Mouse (Mus musculus) lung, embryonic 15.5 days (tissue): ENCODE data around the gene Chmp3. TPM values are rescaled to one million over a fixed set of nuclear protein-coding genes. Genes with fewer than 3 reads are reported as not detected.

ENCODE experiments used
- ATAC-seq: fragments of 200-750 bp; cut with Nextera tagmentation; 2 replicates; pipeline ENCODE4 v1.8.0; 2017; ENCODE audit warnings: moderate number of reproducible peaks, borderline replicate concordance; ENCODE audit not compliant: low FRiP score, low TSS enrichment; ENCODE audit errors: extremely low read depth
- H3K27ac ChIP-seq: fragments of 300-500 bp; sonication (generic); 2 replicates; pipeline ENCODE4 v1.5.1; 2015; ENCODE audit warnings: moderate library complexity, mild to moderate bottlenecking, inconsistent platforms
- H3K27me3 ChIP-seq: fragments of 300-500 bp; sonication (generic); 2 replicates; pipeline ENCODE4 v1.6.1; 2015; ENCODE audit warnings: inconsistent platforms
- H3K36me3 ChIP-seq: fragments of 300-500 bp; sonication (generic); 2 replicates; pipeline ENCODE4 v1.6.1; 2015; ENCODE audit warnings: inconsistent platforms
- H3K4me1 ChIP-seq: fragments of 300-500 bp; sonication (generic); 2 replicates; pipeline ENCODE4 v1.6.1; 2015; ENCODE audit warnings: inconsistent platforms
- H3K4me2 ChIP-seq: fragments of 300-500 bp; sonication (generic); 2 replicates; pipeline ENCODE4 v1.6.1; 2015; ENCODE audit warnings: inconsistent platforms, mild to moderate bottlenecking, moderate library complexity
- H3K4me3 ChIP-seq: fragments of 300-500 bp; sonication (generic); 2 replicates; pipeline ENCODE4 v1.5.1; 2015; ENCODE audit warnings: mild to moderate bottlenecking, inconsistent platforms
- H3K9ac ChIP-seq: fragments of 300-500 bp; sonication (generic); 2 replicates; pipeline ENCODE4 v1.6.1; 2015; ENCODE audit warnings: inconsistent platforms
- H3K9me3 ChIP-seq: fragments of 300-500 bp; sonication (generic); 2 replicates; pipeline ENCODE4 v1.6.1; 2016; ENCODE audit warnings: inconsistent platforms
- WGBS: fragments of 180-500 bp; shearing (Covaris S2); methylation state at CpG from one replicate; pipeline ENCODE4 v1.1.7; 2015; 5-methylcytosine and 5-hydroxymethylcytosine counted together
- polyA plus RNA-seq: library from polyadenylated mRNA; unstranded; fragments of >200 nt; fragmentation: Nextera tagmentation; extraction: Ambion mirVana; gene quantifications from 2 replicates; pipeline ENCODE4 v1.2.1, GENCODE M21; 2015

Chmp3 gene
- polyA plus RNA-seq, 1 experiment from 2014 or later, result 65.7 TPM

- no peaks in the 10 kb centered on the region for H3K4me1 ChIP-seq
- H3K9me3 ChIP-seq, result no peaks in the 10 kb centered on the region
- ATAC-seq, result no peak
- no peak overlapping the region for H3K4me3 ChIP-seq
- H3K27me3 ChIP-seq, result no peaks in the 10 kb centered on the region
- no peak overlapping the region for H3K9ac ChIP-seq
- H3K36me3 ChIP-seq, result peaks cover 75% of the 10 kb centered on the region
- H3K4me2 ChIP-seq, result no peak overlapping the region
- H3K27ac ChIP-seq, result no peak overlapping the region
These were observed 69.6 kb downstream of the Chmp3 start for GRCm38 (mm10) chr6:71613225-71613624.

GRCm38 (mm10) chr6:71616959-71617358 is 73.4 kb downstream of the Chmp3 start:
- H3K4me2 ChIP-seq, result no peak overlapping the region
- no peak overlapping the region for H3K27ac ChIP-seq
- no peaks in the 10 kb centered on the region for H3K4me1 ChIP-seq
- no peaks in the 10 kb centered on the region for H3K9me3 ChIP-seq
- no peak for ATAC-seq
- WGBS, result 70% methylated on average over 5 of the region's 5 CpGs
- H3K4me3 ChIP-seq, result no peak overlapping the region
- H3K9ac ChIP-seq, result no peak overlapping the region
- peaks cover 64% of the 10 kb centered on the region for H3K36me3 ChIP-seq
- no peaks in the 10 kb centered on the region for H3K27me3 ChIP-seq

- H3K27me3 ChIP-seq, result no peaks in the 10 kb centered on the region
- H3K27ac ChIP-seq, result no peak overlapping the region
- H3K36me3 ChIP-seq, result peaks cover 69% of the 10 kb centered on the region
- no peak for ATAC-seq
- H3K4me2 ChIP-seq, result no peak overlapping the region
- WGBS, result 87% methylated on average over 5 of the region's 5 CpGs
- H3K9me3 ChIP-seq, result no peaks in the 10 kb centered on the region
- H3K4me1 ChIP-seq, result no peaks in the 10 kb centered on the region
- no peak overlapping the region for H3K9ac ChIP-seq
- no peak overlapping the region for H3K4me3 ChIP-seq
These were observed 78.0 kb downstream of the Chmp3 start for GRCm38 (mm10) chr6:71621551-71621950.

GRCm38 (mm10) chr6:71621981-71622380 is 78.4 kb downstream of the Chmp3 start:
- 70% methylated on average over 5 of the region's 5 CpGs for WGBS
- no peak overlapping the region for H3K9ac ChIP-seq
- no peak for ATAC-seq
- no peaks in the 10 kb centered on the region for H3K27me3 ChIP-seq
- peaks cover 69% of the 10 kb centered on the region for H3K36me3 ChIP-seq
- no peaks in the 10 kb centered on the region for H3K9me3 ChIP-seq
- no peak overlapping the region for H3K4me3 ChIP-seq
- H3K4me1 ChIP-seq, result no peaks in the 10 kb centered on the region
- no peak overlapping the region for H3K27ac ChIP-seq
- no peak overlapping the region for H3K4me2 ChIP-seq

GRCm38 (mm10) chr6:71624723-71625122 is 81.1 kb downstream of the Chmp3 start:
- Histone ChIP-seq H3K27ac (no peak overlapping the region), H3K9me3 (no peaks in the 10 kb centered on the region), H3K27me3 (no peaks in the 10 kb centered on the region), H3K9ac (no peak overlapping the region), H3K4me3 (no peak overlapping the region), H3K36me3 (peaks cover 63% of the 10 kb centered on the region), H3K4me1 (peaks cover 3% of the 10 kb centered on the region; the same call in 1 of the 2 replicates), H3K4me2 (no peak overlapping the region)
- ATAC-seq, result no peak

- H3K27me3 ChIP-seq, result no peaks in the 10 kb centered on the region
- peaks cover 54% of the 10 kb centered on the region for H3K36me3 ChIP-seq
- no peak overlapping the region for H3K9ac ChIP-seq
- peaks cover 13% of the 10 kb centered on the region for H3K4me1 ChIP-seq
- 86% methylated on average over 2 of the region's 2 CpGs for WGBS
- no peak overlapping the region for H3K4me2 ChIP-seq
- no peaks in the 10 kb centered on the region for H3K9me3 ChIP-seq
- ATAC-seq, result no peak
- H3K27ac ChIP-seq, result no peak overlapping the region
- H3K4me3 ChIP-seq, result no peak overlapping the region
These were observed 82.4 kb downstream of the Chmp3 start for GRCm38 (mm10) chr6:71625984-71626383.

GRCm38 (mm10) chr6:71627325-71627724 is 83.7 kb downstream of the Chmp3 start:
- no peak for ATAC-seq
- H3K4me1 ChIP-seq, result peaks cover 20% of the 10 kb centered on the region
- no peak overlapping the region for H3K4me3 ChIP-seq
- no peaks in the 10 kb centered on the region for H3K9me3 ChIP-seq
- H3K27ac ChIP-seq, result no peak overlapping the region
- H3K27me3 ChIP-seq, result no peaks in the 10 kb centered on the region
- H3K9ac ChIP-seq, result no peak overlapping the region
- peaks cover 51% of the 10 kb centered on the region for H3K36me3 ChIP-seq
- no peak overlapping the region for H3K4me2 ChIP-seq

GRCm38 (mm10) chr6:71631196-71631595 is 87.6 kb downstream of the Chmp3 start:
- Histone ChIP-seq H3K27me3 (no peaks in the 10 kb centered on the region), H3K4me3 (peak overlapping the region; percentile 90), H3K4me2 (peak overlapping the region; percentile 64), H3K27ac (no peak overlapping the region), H3K9me3 (no peaks in the 10 kb centered on the region), H3K36me3 (peaks cover 19% of the 10 kb centered on the region), H3K4me1 (peaks cover 20% of the 10 kb centered on the region), H3K9ac (no peak overlapping the region; the same call in 1 of the 2 replicates)
- WGBS, result 0% methylated on average over 2 of the region's 2 CpGs
- ATAC-seq, result no peak

GRCm38 (mm10) chr6:71631706-71632461 is 88.3 kb downstream of the Chmp3 start:
- Histone ChIP-seq H3K36me3 (peaks cover 13% of the 10 kb centered on the region), H3K27ac (peak overlapping the region; percentile 100), H3K4me2 (peak overlapping the region; percentile 64), H3K9ac (peak overlapping the region; percentile 90), H3K27me3 (peaks cover under 1% of the 10 kb centered on the region; the same call in 1 of the 2 replicates), H3K4me3 (peak overlapping the region; percentile 90), H3K9me3 (no peaks in the 10 kb centered on the region), H3K4me1 (peaks cover 20% of the 10 kb centered on the region)
- 1% methylated on average over 42 of the region's 42 CpGs for WGBS
- ATAC-seq, result peak; percentile 9; the same call in 1 of the 2 replicates

Other genes starting within 250 kb of the Chmp3 start
- gene Smyd1, start 221.6 kb upstream of the Chmp3 start, polyA plus RNA-seq, result 3.0 and 4.5 TPM in 2 replicates
- 0.18 and 1.6 TPM in 2 replicates for gene Cd8b1, start 221.0 kb upstream of the Chmp3 start, polyA plus RNA-seq
- gene Cd8a, start 170.4 kb upstream of the Chmp3 start, polyA plus RNA-seq, result 0.06 and 1.2 TPM in 2 replicates
- gene Rmnd5a, start 103.2 kb upstream of the Chmp3 start, polyA plus RNA-seq, result 14.1 and 15.6 TPM in 2 replicates
- 15.7 and 15.8 TPM in 2 replicates for gene Rnf103, start 49.9 kb upstream of the Chmp3 start, polyA plus RNA-seq
- gene Kdm3a, start 89.2 kb downstream of the Chmp3 start, polyA plus RNA-seq, result 51.1 and 52.0 TPM in 2 replicates
- 17.4 and 18.1 TPM in 2 replicates for gene Reep1, start 163.8 kb downstream of the Chmp3 start, polyA plus RNA-seq